Mouse (Mus musculus) T-cell, adult 66 days (primary cell): Measurements from ENCODE around the gene Lpar3. TPM values are rescaled to one million over a fixed set of nuclear protein-coding genes. Genes with fewer than 3 reads are reported as not detected.

Experiments used
- total RNA-seq, 2 experiments: library from RNA; stranded (reverse); gene quantifications; 3 replicates in 1 of 2; 4 replicates in 1 of 2; pipeline ENCODE4 v1.2.4; 2023

The Lpar3 gene
- not detected for total RNA-seq

GRCm38 (mm10) chr3:146220776-146221486 is at the start of gene Lpar3:
Gene Lpar3, plus strand, starts transcription at chr3:146220963.

Other genes with a start within 250 kb of the Lpar3 start
- 1 to 10 TPM; 2.6 to 3.2 TPM for gene Syde2, start 233.1 kb upstream of the Lpar3 start, total RNA-seq
- gene Wdr63, start 112.8 kb upstream of the Lpar3 start, total RNA-seq, result not detected
- gene Mcoln3, start 103.5 kb upstream of the Lpar3 start, total RNA-seq, result 10 to 100 TPM in 1 of 2 experiments, 1 to 10 TPM in 1; 8.7 to 12.9 TPM
- 10 to 100 TPM; 23.2 TPM for gene Mcoln2, start 71.1 kb upstream of the Lpar3 start, total RNA-seq
- 1 to 10 TPM; 4.1 to 8.3 TPM for gene Ssx2ip, start 183.7 kb downstream of the Lpar3 start, total RNA-seq
- gene Ctbs, start 228.8 kb downstream of the Lpar3 start, total RNA-seq, result 1 to 10 TPM; 7.1 to 7.4 TPM